Mouse (Mus musculus) embryo, embryonic 11.5 days (tissue): Measurements from ENCODE around the gene Tmem201.
A peak's percentile ranks its signal among the peaks of the same experiment; 100 is the strongest.
"Not testable (repeated sequence)": the region's sequence is repeated elsewhere in the genome, so short reads cannot be mapped to it uniquely, and the experiment has no call there.

ENCODE experiments used
- DNase-seq: peaks from one replicate; pipeline ENCODE4 v3.0.0-alpha.2; 2012; ENCODE audit warnings: low read depth, low spot score

The Tmem201 gene

GRCm38 (mm10) chr4:149737383-149738324 lies at the start of gene Tmem201:
TSS of gene Tmem201 (minus strand) at chr4:149738044.
- DNase-seq, result peak; percentile 95

- no peak for DNase-seq
These were observed 47.1 kb upstream of the Tmem201 start for GRCm38 (mm10) chr4:149784901-149785300.

- DNase-seq, result no peak
These were observed 46.5 kb upstream of the Tmem201 start for GRCm38 (mm10) chr4:149784371-149784770.

- no peak for DNase-seq
These were observed 45.1 kb upstream of the Tmem201 start for GRCm38 (mm10) chr4:149782975-149783374.

GRCm38 (mm10) chr4:149780565-149781356 lies 42.9 kb upstream of the Tmem201 start:
- DNase-seq, result no peak

GRCm38 (mm10) chr4:149779966-149780365 lies 42.1 kb upstream of the Tmem201 start:
- no peak for DNase-seq

- DNase-seq, result no peak
These were observed 39.3 kb upstream of the Tmem201 start for GRCm38 (mm10) chr4:149777126-149777525.

- no peak for DNase-seq
These were observed 38.0 kb upstream of the Tmem201 start for GRCm38 (mm10) chr4:149775760-149776362.

GRCm38 (mm10) chr4:149775330-149775729 lies 37.5 kb upstream of the Tmem201 start:
- no peak for DNase-seq

GRCm38 (mm10) chr4:149774094-149774470 lies 36.2 kb upstream of the Tmem201 start, which contains the start of gene Slc25a33:
TSS of gene Slc25a33 (minus strand) at chr4:149774277.
- peak; percentile 88 for DNase-seq

GRCm38 (mm10) chr4:149773408-149774093 lies 35.7 kb upstream of the Tmem201 start:
- DNase-seq, result no peak

GRCm38 (mm10) chr4:149772394-149772793 lies 34.5 kb upstream of the Tmem201 start:
- no peak for DNase-seq

- DNase-seq, result no peak
These were observed 27.4 kb upstream of the Tmem201 start for GRCm38 (mm10) chr4:149765201-149765600.

- DNase-seq, result no peak
These were observed 25.5 kb upstream of the Tmem201 start for GRCm38 (mm10) chr4:149763335-149763734.

- DNase-seq, result no peak
These were observed 21.7 kb upstream of the Tmem201 start for GRCm38 (mm10) chr4:149759517-149759916.

GRCm38 (mm10) chr4:149758423-149758822 lies 20.6 kb upstream of the Tmem201 start:
- no peak for DNase-seq

- DNase-seq, result not testable (repeated sequence)
These were observed 18.7 kb upstream of the Tmem201 start for GRCm38 (mm10) chr4:149756546-149756945.

- DNase-seq, result no peak
These were observed 15.0 kb upstream of the Tmem201 start for GRCm38 (mm10) chr4:149752836-149753235.

GRCm38 (mm10) chr4:149752124-149752799 lies 14.4 kb upstream of the Tmem201 start:
- peak; percentile 43 for DNase-seq

GRCm38 (mm10) chr4:149750671-149751070 lies 12.8 kb upstream of the Tmem201 start:
- no peak for DNase-seq

- DNase-seq, result not testable (repeated sequence)
These were observed 11.8 kb upstream of the Tmem201 start for GRCm38 (mm10) chr4:149749663-149750015.
